Mouse (Mus musculus): ENCODE measurements around the gene Cyp3a57.
"Not testable (repeated sequence)": the region's sequence is repeated elsewhere in the genome, so short reads cannot be mapped to it uniquely, and the experiment has no call there.

DNA sequence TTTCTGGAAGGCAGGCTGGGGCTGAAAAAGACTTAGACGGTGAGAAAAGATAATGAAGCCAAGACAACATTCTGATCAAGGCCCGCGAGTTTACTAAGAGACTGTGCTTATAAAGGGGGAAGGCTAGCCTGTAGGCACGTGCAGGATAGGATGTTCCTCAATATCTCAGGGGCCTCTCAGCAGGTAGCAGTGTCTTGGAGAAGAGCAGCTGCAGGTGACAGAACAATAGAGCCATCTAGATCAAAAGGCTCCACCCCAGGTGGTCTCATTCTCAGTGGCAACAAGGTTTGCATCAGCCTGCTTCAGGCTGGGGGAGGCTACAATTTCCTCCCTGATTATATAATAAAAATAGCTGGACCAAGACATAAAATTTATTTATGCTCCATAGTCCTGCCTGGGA lies 43.3 kb upstream of the Cyp3a57 start:
- TF ChIP-seq ZNF384 (IDR thresholded peaks at IDR 0.05; ENCODE audit: low read depth, low read length); CHD2 (IDR thresholded peaks at IDR 0.05; ENCODE audit: low read depth, low read length); HCFC1 (IDR thresholded peaks at IDR 0.05; ENCODE audit: borderline replicate concordance, insufficient read depth, low read length); ZC3H11A (IDR thresholded peaks at IDR 0.05; ENCODE audit: borderline replicate concordance, low read depth, low read length): not testable (repeated sequence)

All from ES-E14 (cell line).